Mouse (Mus musculus): ENCODE results near the gene Slc22a18. TPM values are rescaled to one million over a fixed set of nuclear protein-coding genes. Genes with fewer than 3 reads are reported as not detected.

Slc22a18 gene
- polyA plus RNA-seq (2012; rRNA removed) = 0.71 and 1.2 TPM in 2 replicates

DNA sequence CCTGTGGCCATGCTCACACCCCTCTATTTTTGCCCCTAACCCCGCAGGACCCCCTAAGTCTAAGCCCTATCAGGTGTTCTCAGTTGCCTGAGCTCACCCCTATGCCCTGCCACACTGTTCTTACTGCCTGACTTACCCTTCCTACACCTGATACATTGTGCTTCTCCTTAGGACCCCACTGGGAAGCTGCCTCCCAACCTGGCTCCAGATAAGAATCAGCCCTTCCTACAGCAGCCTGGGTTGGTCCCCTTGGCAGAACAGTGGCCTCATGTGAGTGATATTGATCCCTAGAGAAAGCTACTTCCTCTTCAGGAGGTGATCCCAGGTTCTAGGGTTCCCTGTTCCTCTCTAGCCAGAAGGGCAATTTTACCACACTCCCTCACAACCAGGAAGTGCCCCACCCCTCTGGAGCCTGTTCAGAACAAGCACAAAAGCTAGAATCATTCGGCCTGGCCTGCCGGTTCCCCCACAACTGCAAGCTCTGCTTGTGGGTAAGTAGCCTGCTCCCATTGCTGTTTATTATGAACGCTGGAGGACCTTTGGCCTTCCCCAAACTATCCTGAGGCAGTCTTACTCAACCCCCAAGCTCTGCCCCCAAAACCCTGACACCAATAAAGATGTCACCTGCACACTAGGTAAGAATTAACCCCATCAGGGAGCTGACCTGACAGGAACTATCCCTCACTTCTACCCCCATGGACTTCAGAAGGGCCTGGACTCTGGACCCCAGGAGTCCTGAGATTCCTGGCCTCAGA lies at the start of gene Slc22a18:
Gene Slc22a18 (plus strand): TSS at position 390 of the 755 bp plus-strand sequence.
- TF ChIP-seq POLR2A (IDR thresholded peaks at IDR 0.05; ENCODE audit: borderline replicate concordance, extremely low read depth, insufficient read depth, insufficient read length, poor library complexity, severe bottlenecking) (no peak), CTCF (IDR thresholded peaks at IDR 0.05; ENCODE audit: borderline replicate concordance, extremely low read depth, insufficient read depth, insufficient read length) (no peak)
- no peak for DNase-seq (ENCODE audit: low read depth)

GRCm38 (mm10) chr7:143428142-143428813 lies 45.3 kb upstream of the Slc22a18 start:
- peak; percentile 93 for DNase-seq (ENCODE audit: low read depth)

GRCm38 (mm10) chr7:143428814-143429499 lies 44.6 kb upstream of the Slc22a18 start:
- TF ChIP-seq POLR2A (IDR thresholded peaks at IDR 0.05; ENCODE audit: borderline replicate concordance, extremely low read depth, insufficient read depth, insufficient read length, poor library complexity, severe bottlenecking) = no peak
- no peak for TF ChIP-seq CTCF (IDR thresholded peaks at IDR 0.05; ENCODE audit: borderline replicate concordance, extremely low read depth, insufficient read depth, insufficient read length)
- DNase-seq (ENCODE audit: low read depth) = peak; percentile 42

More at GRCm38 (mm10) chr7:143428142-143428813, 45.3 kb upstream of the Slc22a18 start:
- TF ChIP-seq CTCF (IDR thresholded peaks at IDR 0.05; ENCODE audit: borderline replicate concordance, extremely low read depth, insufficient read depth, insufficient read length) (no peak), POLR2A (IDR thresholded peaks at IDR 0.05; ENCODE audit: borderline replicate concordance, extremely low read depth, insufficient read depth, insufficient read length, poor library complexity, severe bottlenecking) (no peak)

GRCm38 (mm10) chr7:143432631-143433030 lies 40.9 kb upstream of the Slc22a18 start:
- TF ChIP-seq POLR2A (IDR thresholded peaks at IDR 0.05; ENCODE audit: borderline replicate concordance, extremely low read depth, insufficient read depth, insufficient read length, poor library complexity, severe bottlenecking) = no peak
- no peak for TF ChIP-seq CTCF (IDR thresholded peaks at IDR 0.05; ENCODE audit: borderline replicate concordance, extremely low read depth, insufficient read depth, insufficient read length)

GRCm38 (mm10) chr7:143433331-143433730 lies 40.2 kb upstream of the Slc22a18 start:
- TF ChIP-seq CTCF (IDR thresholded peaks at IDR 0.05; ENCODE audit: borderline replicate concordance, extremely low read depth, insufficient read depth, insufficient read length) = no peak
- no peak for TF ChIP-seq POLR2A (IDR thresholded peaks at IDR 0.05; ENCODE audit: borderline replicate concordance, extremely low read depth, insufficient read depth, insufficient read length, poor library complexity, severe bottlenecking)
- peak; percentile 41 for DNase-seq (ENCODE audit: low read depth)

More at GRCm38 (mm10) chr7:143432631-143433030, 40.9 kb upstream of the Slc22a18 start:
- no peak for DNase-seq (ENCODE audit: low read depth)

DNA sequence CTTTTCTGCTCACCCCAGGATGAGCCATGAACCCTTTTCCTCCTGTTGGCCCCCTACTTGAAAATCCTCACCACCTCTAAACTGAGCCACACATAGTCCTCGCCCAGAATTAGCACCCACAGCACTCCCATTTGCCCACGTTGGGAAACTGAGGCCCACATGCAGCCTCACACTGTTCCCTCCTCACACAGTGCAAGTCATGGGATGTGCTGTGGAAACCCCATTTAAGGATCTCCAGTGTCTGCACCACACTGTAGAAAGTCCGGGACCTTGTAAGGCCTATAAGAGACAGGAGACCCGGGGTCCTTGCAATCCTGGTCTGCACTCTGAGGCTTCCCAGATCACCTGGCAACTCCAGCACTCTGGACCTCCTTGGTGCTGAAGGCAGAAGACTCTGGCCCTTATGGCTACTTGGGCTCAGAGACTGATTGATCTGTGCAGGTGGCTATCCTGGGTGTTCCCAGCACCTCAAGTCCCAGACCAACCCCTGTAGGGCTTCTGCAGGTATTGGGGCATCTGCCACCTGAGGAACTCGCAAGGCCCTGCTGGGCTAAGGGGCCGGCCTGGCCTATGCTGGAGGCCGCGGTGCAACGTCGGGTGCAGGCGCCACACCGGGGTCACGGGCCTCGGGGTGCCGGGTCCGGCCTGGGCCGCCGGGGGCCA lies 36.2 kb upstream of the Slc22a18 start:
- TF ChIP-seq CTCF (IDR thresholded peaks at IDR 0.05; ENCODE audit: borderline replicate concordance, extremely low read depth, insufficient read depth, insufficient read length) (no peak), POLR2A (IDR thresholded peaks at IDR 0.05; ENCODE audit: borderline replicate concordance, extremely low read depth, insufficient read depth, insufficient read length, poor library complexity, severe bottlenecking) (no peak)
- DNase-seq (ENCODE audit: low read depth) = peak; percentile 34

- peak; percentile 82 for DNase-seq (ENCODE audit: low read depth)
- no peak for TF ChIP-seq CTCF (IDR thresholded peaks at IDR 0.05; ENCODE audit: borderline replicate concordance, extremely low read depth, insufficient read depth, insufficient read length)
- 0 out of 2 replicates have a peak, but pooled peaks have one; percentile 25 for TF ChIP-seq POLR2A (IDR thresholded peaks at IDR 0.05; ENCODE audit: borderline replicate concordance, extremely low read depth, insufficient read depth, insufficient read length, poor library complexity, severe bottlenecking)
Observed at GRCm38 (mm10) chr7:143437894-143438581, 35.5 kb upstream of the Slc22a18 start.

GRCm38 (mm10) chr7:143438965-143439364 lies 34.6 kb upstream of the Slc22a18 start:
- DNase-seq (ENCODE audit: low read depth) = no peak
- TF ChIP-seq CTCF (IDR thresholded peaks at IDR 0.05; ENCODE audit: borderline replicate concordance, extremely low read depth, insufficient read depth, insufficient read length) = no peak
- no peak for TF ChIP-seq POLR2A (IDR thresholded peaks at IDR 0.05; ENCODE audit: borderline replicate concordance, extremely low read depth, insufficient read depth, insufficient read length, poor library complexity, severe bottlenecking)

- TF ChIP-seq POLR2A (IDR thresholded peaks at IDR 0.05; ENCODE audit: borderline replicate concordance, extremely low read depth, insufficient read depth, insufficient read length, poor library complexity, severe bottlenecking) = no peak
- no peak for TF ChIP-seq CTCF (IDR thresholded peaks at IDR 0.05; ENCODE audit: borderline replicate concordance, extremely low read depth, insufficient read depth, insufficient read length)
- DNase-seq (ENCODE audit: low read depth) = no peak
Observed at GRCm38 (mm10) chr7:143444580-143444954, 29.0 kb upstream of the Slc22a18 start.

- DNase-seq (ENCODE audit: low read depth) = peak; percentile 84
- TF ChIP-seq POLR2A (IDR thresholded peaks at IDR 0.05; ENCODE audit: borderline replicate concordance, extremely low read depth, insufficient read depth, insufficient read length, poor library complexity, severe bottlenecking) = 0 out of 2 replicates have a peak, but pooled peaks have one; percentile 20
- no peak for TF ChIP-seq CTCF (IDR thresholded peaks at IDR 0.05; ENCODE audit: borderline replicate concordance, extremely low read depth, insufficient read depth, insufficient read length)
Observed at GRCm38 (mm10) chr7:143444955-143445648, 28.4 kb upstream of the Slc22a18 start.

Measured in brain, embryonic 14.5 days (tissue).